Comparison of ENCODE assay signal across 7 mouse cellular contexts in genomic region chr13:48653788-48654770, GRCm38 (mm10). TPM values are rescaled to one million over a fixed set of nuclear protein-coding genes. Genes with fewer than 3 reads are reported as not detected.
A peak's percentile ranks its signal among the peaks of the same experiment; 100 is the strongest.
DNase-seq lines count a peak whose midpoint lies in the region.

No protein-coding gene starts in this region.

- WGBS in large intestine, adult 2 months: 6% methylated on average over 14 of the region's 14 CpGs

- intact Hi-C loops in heart, postnatal 36 days (cut with DNase I): loop anchor here (1.0 to 5.0 kb wide), 3 partner anchors 146 to 518 kb away; no protein-coding TSS in a partner anchor

- DNase-seq in ES-CJ7 (ENCODE audit: low read depth, low spot score): peak; percentile 52
- peak; percentile 26 for DNase-seq in adrenal gland, adult 8-10 months
- DNase-seq in embryo, embryonic 10.5 days (ENCODE audit: low spot score): peak; percentile 84
- DNase-seq in heart, postnatal 36 days: peak; percentile 70 to 79
- peak; percentile 21 for DNase-seq in large intestine, adult 2 months (ENCODE audit: low read depth, low spot score)
- peak; percentile 76 for DNase-seq in lung, postnatal 10 days
- DNase-seq in retina, postnatal 7 days (ENCODE audit: low read depth, low spot score): peak; percentile 61

RNA-seq across cellular contexts. Expression of gene Barx1, which starts 8.7 kb away (rescaled TPM):
- not detected for total RNA-seq in adrenal gland, adult 8-10 months (2022)
- total RNA-seq in heart, postnatal 36 days (2021): not detected
- polyA plus RNA-seq in large intestine, adult 2 months (2012; rRNA removed): not detected in 2 replicates

RNA-seq across cellular contexts. Expression of gene Ptpdc1, which starts 28.6 kb away (rescaled TPM):
- 10 to 100 TPM in 2 of 4 experiments, 1 to 10 TPM in 2; 5.7 to 13.9 (median 10.4) TPM for total RNA-seq in adrenal gland, adult 8-10 months (2022)
- total RNA-seq in heart, postnatal 36 days (2021): 1 to 10 TPM; 4.6 to 5.4 TPM
- polyA plus RNA-seq in large intestine, adult 2 months (2012; rRNA removed): 0.58 and 0.82 TPM in 2 replicates

Comparison
In these comparisons a context has a peak if more than half of its experiments do, and no peak if none do; other contexts are left out.
1. Peak in every context shown above with its lines: DNase-seq.
2. DNase-seq: peak in every context shown above with its lines; median percentile 84 in embryo, embryonic 10.5 days; 76 in lung, postnatal 10 days; 74 in heart, postnatal 36 days; 61 in retina, postnatal 7 days; 52 in ES-CJ7; 26 in adrenal gland, adult 8-10 months; 21 in large intestine, adult 2 months.